Mouse (Mus musculus) CH12.LX (cell line): ENCODE measurements around the gene Pla2g2d. TPM values are rescaled to one million over a fixed set of nuclear protein-coding genes. Genes with fewer than 3 reads are reported as not detected.

Source experiments
- DNase-seq: peaks from one replicate; pipeline ENCODE4 v3.0.0-alpha.2; 2013; ENCODE audit errors: extremely low read depth
- H3K27ac ChIP-seq: 2 replicates; pipeline ENCODE4 v1.5.1; 2012; ENCODE audit warnings: low read depth, mild to moderate bottlenecking, control low read depth, moderate library complexity; ENCODE audit not compliant: insufficient read depth
- H3K27me3 ChIP-seq: replicated peaks from 2 replicates; pipeline ENCODE3; 2012; ENCODE audit warnings: inconsistent platforms
- H3K36me3 ChIP-seq, 2 experiments: replicated peaks in 1 of 2; 2 replicates each; pipeline versions ENCODE3 to v1.6.1; 2012; ENCODE audit warnings: inconsistent platforms in 1 of 2, low read length in 1 of 2, mild to moderate bottlenecking in 1 of 2, mixed read lengths in 1 of 2, moderate library complexity in 1 of 2; ENCODE audit not compliant: control insufficient read depth in 1 of 2, insufficient read depth in 1 of 2
- H3K4me1 ChIP-seq, 2 experiments: 2 replicates each; pipeline ENCODE4 v1.6.1; 2012; ENCODE audit warnings: inconsistent platforms in 1 of 2, moderate library complexity in 1 of 2; ENCODE audit not compliant: insufficient read depth in 2 of 2, control insufficient read depth in 1 of 2
- H3K4me2 ChIP-seq: 2 replicates; pipeline ENCODE4 v1.6.1; 2012; ENCODE audit warnings: low read depth, mild to moderate bottlenecking, control low read depth; ENCODE audit not compliant: poor library complexity, insufficient read depth, severe bottlenecking
- H3K4me3 ChIP-seq, 3 experiments: fragments of 150-350 bp in 1 of 3; sonication (generic) in 1 of 3; replicated peaks in 1 of 3; 2 replicates each; pipeline versions ENCODE3 to v1.5.1; 2011 to 2012; ENCODE audit warnings: low read depth in 2 of 3, low read length in 2 of 3, mild to moderate bottlenecking in 2 of 3, moderate library complexity in 2 of 3, control low read depth in 1 of 3, improper control_type of control experiment in 1 of 3, inconsistent platforms in 1 of 3, mixed read lengths in 1 of 3; ENCODE audit not compliant: poor library complexity in 1 of 3
- H3K79me2 ChIP-seq: replicated peaks from 2 replicates; pipeline ENCODE4 v1.6.1; 2012; ENCODE audit warnings: mild to moderate bottlenecking, moderate library complexity; ENCODE audit not compliant: control insufficient read depth, poor library complexity, insufficient read depth, severe bottlenecking; ENCODE audit errors: extremely low read depth
- H3K9ac ChIP-seq: 2 replicates; pipeline ENCODE4 v1.6.1; 2012; ENCODE audit warnings: low read depth, mild to moderate bottlenecking, control low read depth, moderate library complexity; ENCODE audit not compliant: insufficient read depth
- H3K9me3 ChIP-seq: replicated peaks from 2 replicates; pipeline ENCODE3; 2012; ENCODE audit warnings: low read length, inconsistent platforms, mixed read lengths
- CHD1 ChIP-seq: IDR thresholded peaks from 2 replicates; pipeline ENCODE4 v1.6.1; 2012; ENCODE audit warnings: low read depth, low read length, improper control_type of control experiment, inconsistent platforms
- CTCF ChIP-seq, 2 experiments: IDR thresholded peaks in 1 of 2; conservative IDR thresholded peaks in 1 of 2; 2 replicates each; pipeline ENCODE4 v1.5.1; 2011 to 2012; ENCODE audit warnings: low read depth in 2 of 2, low read length in 2 of 2, improper control_type of control experiment in 1 of 2, inconsistent platforms in 1 of 2, mild to moderate bottlenecking in 1 of 2, moderate library complexity in 1 of 2
- ELF1 ChIP-seq: IDR thresholded peaks from 2 replicates; pipeline ENCODE4 v1.6.1; 2014; ENCODE audit warnings: low read depth, mild to moderate bottlenecking, inconsistent platforms, low read length, improper control_type of control experiment
- IRF4 ChIP-seq: IDR thresholded peaks from 2 replicates; pipeline ENCODE4 v1.6.1; 2014; ENCODE audit warnings: low read depth, mild to moderate bottlenecking, inconsistent platforms, low read length, improper control_type of control experiment
- MAFK ChIP-seq: IDR thresholded peaks from 2 replicates; pipeline ENCODE4 v1.6.1; 2011; ENCODE audit warnings: low read length, improper control_type of control experiment; ENCODE audit not compliant: insufficient replicate concordance
- MEF2A ChIP-seq: IDR thresholded peaks from 2 replicates; pipeline ENCODE4 v1.6.1; 2014; ENCODE audit warnings: low read depth, mild to moderate bottlenecking, inconsistent platforms, low read length, improper control_type of control experiment, borderline replicate concordance
- MXI1 ChIP-seq: IDR thresholded peaks from 2 replicates; pipeline ENCODE4 v1.6.1; 2011; ENCODE audit warnings: mild to moderate bottlenecking, low read depth, low read length, improper control_type of control experiment
- SMC3 ChIP-seq: IDR thresholded peaks from 2 replicates; pipeline ENCODE4 v1.6.1; 2011; ENCODE audit warnings: low read depth, low read length, improper control_type of control experiment
- TBP ChIP-seq: conservative IDR thresholded peaks from 2 replicates; pipeline ENCODE4 v1.6.1; 2011; ENCODE audit warnings: low read depth, low read length, improper control_type of control experiment
- ZKSCAN1 ChIP-seq: IDR thresholded peaks from 2 replicates; pipeline ENCODE4 v1.6.1; 2012; ENCODE audit warnings: low read depth, inconsistent platforms, low read length, improper control_type of control experiment, borderline replicate concordance
- ZMIZ1 ChIP-seq: IDR thresholded peaks from 2 replicates; pipeline ENCODE4 v1.6.1; 2012; ENCODE audit warnings: low read depth, mild to moderate bottlenecking, inconsistent platforms, low read length, improper control_type of control experiment
- dilution Hi-C: fragments of 300-500 bp; cut with MboI; formaldehyde crosslinking; loops from 2 replicates; pipeline ENCODE4 v1.14.3; 2020; ENCODE audit warnings: low sequenced_read_pairs; ENCODE audit not compliant: extremely low pct_unique_long_range_greater_than_20kb, extremely low pct_ligation_motif_present
- in situ Hi-C: fragments of 300-500 bp; cut with MboI; formaldehyde crosslinking; loops from 3 replicates; pipeline ENCODE4 v1.14.3; 2019; ENCODE audit warnings: low sequenced_read_pairs, low pct_ligation_motif_present, low pct_unique_long_range_greater_than_20kb, mixed read lengths
- polyA plus RNA-seq: library from polyadenylated mRNA; unstranded; fragments of >175 nt; gene quantifications from 2 replicates; pipeline ENCODE4 v1.2.1, GENCODE M21; 2012; ENCODE audit warnings: low read depth; ENCODE audit not compliant: insufficient read length
- total RNA-seq, 2 experiments: library from RNA; depleted of rRNA; stranded (reverse); fragments of 300-350 nt in 1 of 2; fragments of >200 nt in 1 of 2; gene quantifications; 2 replicates each; pipeline ENCODE4 v1.2.3; 2012 to 2014

Pla2g2d gene
- total and polyA plus RNA-seq, 3 experiments: not detected

DNA sequence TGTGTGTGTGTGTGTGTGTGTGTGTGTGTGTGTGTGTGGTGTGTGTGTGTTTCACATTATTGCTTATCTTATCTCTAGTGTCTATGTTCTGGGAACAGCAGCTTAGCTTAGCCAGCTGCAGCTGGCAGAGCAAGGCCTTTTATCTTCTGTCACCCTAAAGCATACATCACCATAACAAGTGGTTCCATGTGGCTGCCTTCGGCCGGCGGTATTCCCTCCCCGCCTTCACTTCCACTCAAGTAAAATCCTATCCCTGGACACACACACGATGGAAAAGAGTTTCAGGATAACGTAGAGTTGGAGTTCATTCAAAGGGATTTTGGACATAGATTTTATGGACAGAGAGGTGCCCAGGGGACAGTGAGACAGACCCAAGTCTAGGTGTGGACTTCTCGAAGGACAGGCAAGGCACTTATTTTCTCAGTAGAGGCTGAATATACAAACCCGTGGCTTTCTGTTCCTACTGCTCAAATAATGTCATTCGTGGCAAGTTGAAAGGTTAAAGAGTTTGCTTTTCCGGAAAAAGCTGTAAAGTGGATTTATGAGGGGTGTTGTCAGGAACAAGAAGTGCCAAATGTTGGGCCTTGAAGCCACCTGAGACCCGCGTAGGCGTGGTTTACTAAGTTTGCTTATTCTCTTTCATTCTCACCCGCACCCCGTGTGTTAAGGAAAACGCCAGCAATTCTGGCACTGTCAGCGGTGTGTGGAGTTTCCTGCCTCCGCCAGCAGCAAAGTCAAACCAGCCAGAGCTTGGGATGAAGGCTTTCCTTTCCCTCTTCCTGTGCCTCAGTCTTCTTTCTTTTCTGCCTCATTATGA, 50.4 kb downstream of the Pla2g2d start:
- H3K9me3 ChIP-seq: peaks cover 20% of the 10 kb centered on the region
- in situ Hi-C loops: no loop called here
- no peak for DNase-seq
- peaks cover 50% of the 10 kb centered on the region for H3K27me3 ChIP-seq
- TF ChIP-seq MAFK: no peak
- no peak for TF ChIP-seq ZMIZ1
- no peak for TF ChIP-seq ZKSCAN1
- no peak for TF ChIP-seq MEF2A
- TF ChIP-seq ELF1: no peak
- no peak for TF ChIP-seq MXI1
- TF ChIP-seq SMC3: no peak
- no peak for TF ChIP-seq IRF4
- TF ChIP-seq, all 38 proteins: peak for 0
- dilution Hi-C loops: no loop called here
- Histone ChIP-seq H3K27ac (no peak overlapping the region), H3K36me3 (no peaks in the 10 kb centered on the region), H3K4me1 (no peaks in the 10 kb centered on the region), H3K4me2 (no peak overlapping the region), H3K79me2 (no peaks in the 10 kb centered on the region), H3K4me3 (no peak overlapping the region), H3K9ac (no peak overlapping the region)

GRCm38 (mm10) chr4:138827147-138827546, 51.6 kb downstream of the Pla2g2d start:
- Histone ChIP-seq H3K79me2 (no peaks in the 10 kb centered on the region), H3K9ac (no peak overlapping the region), H3K4me2 (no peak overlapping the region), H3K27me3 (peaks cover 61% of the 10 kb centered on the region), H3K4me1 (no peaks in the 10 kb centered on the region), H3K9me3 (peaks cover 17% of the 10 kb centered on the region), H3K27ac (no peak overlapping the region), H3K36me3 (no peaks in the 10 kb centered on the region), H3K4me3 (no peak overlapping the region)
- no peak for TF ChIP-seq CTCF (conservative IDR thresholded peaks at IDR 0.05 in 1 of 2, IDR thresholded peaks at IDR 0.05 in 1 of 2; ENCODE audit: low read depth in 2 of 2, low read length in 2 of 2)
- TF ChIP-seq CHD1: no peak
- TF ChIP-seq ZKSCAN1: no peak
- no peak for TF ChIP-seq TBP
- no peak for DNase-seq
- dilution Hi-C loops (no loop called here), in situ Hi-C loops (no loop called here)

Other genes starting within 250 kb of the Pla2g2d start
- gene Vwa5b1, start 139.9 kb upstream of the Pla2g2d start, total RNA-seq (2012; rRNA removed): not detected in 2 replicates
- gene Vwa5b1, start 139.9 kb upstream of the Pla2g2d start, total RNA-seq (2014; rRNA removed): not detected in 2 replicates
- gene Vwa5b1, start 139.9 kb upstream of the Pla2g2d start, polyA plus RNA-seq: not detected in 2 replicates
- gene Pla2g2c, start 50.9 kb upstream of the Pla2g2d start, total RNA-seq (2012; rRNA removed): not detected in 2 replicates
- gene Pla2g2c, start 50.9 kb upstream of the Pla2g2d start, total RNA-seq (2014; rRNA removed): not detected in 2 replicates
- not detected in 2 replicates for gene Pla2g2c, start 50.9 kb upstream of the Pla2g2d start, polyA plus RNA-seq
- gene Ubxn10, start 38.6 kb upstream of the Pla2g2d start, total RNA-seq (2012; rRNA removed): not detected in 2 replicates
- gene Ubxn10, start 38.6 kb upstream of the Pla2g2d start, total RNA-seq (2014; rRNA removed): not detected in 2 replicates
- gene Ubxn10, start 38.6 kb upstream of the Pla2g2d start, polyA plus RNA-seq: not detected in 2 replicates
- gene Pla2g2f, start 18.1 kb upstream of the Pla2g2d start, total RNA-seq (2012; rRNA removed): not detected in 2 replicates
- gene Pla2g2f, start 18.1 kb upstream of the Pla2g2d start, total RNA-seq (2014; rRNA removed): not detected in 2 replicates
- gene Pla2g2f, start 18.1 kb upstream of the Pla2g2d start, polyA plus RNA-seq: not detected in 2 replicates
- gene Pla2g5, start 87.7 kb downstream of the Pla2g2d start, total RNA-seq (2012; rRNA removed): 0.29 and 0.68 TPM in 2 replicates
- not detected in 2 replicates for gene Pla2g5, start 87.7 kb downstream of the Pla2g2d start, total RNA-seq (2014; rRNA removed)
- gene Pla2g5, start 87.7 kb downstream of the Pla2g2d start, polyA plus RNA-seq: 0.25 and 0.53 TPM in 2 replicates
- gene Gm13030, start 98.2 kb downstream of the Pla2g2d start, total RNA-seq (2012; rRNA removed): not detected in 2 replicates
- gene Gm13030, start 98.2 kb downstream of the Pla2g2d start, total RNA-seq (2014; rRNA removed): not detected in 2 replicates
- gene Gm13030, start 98.2 kb downstream of the Pla2g2d start, polyA plus RNA-seq: not detected in 2 replicates
- gene Pla2g2e, start 102.2 kb downstream of the Pla2g2d start, total RNA-seq (2012; rRNA removed): 0.30 and 0.50 TPM in 2 replicates
- not detected in 2 replicates for gene Pla2g2e, start 102.2 kb downstream of the Pla2g2d start, total RNA-seq (2014; rRNA removed)
- not detected in 2 replicates for gene Pla2g2e, start 102.2 kb downstream of the Pla2g2d start, polyA plus RNA-seq
- 5.5 and 6.3 TPM in 2 replicates for gene Otud3, start 138.2 kb downstream of the Pla2g2d start, total RNA-seq (2012; rRNA removed)
- gene Otud3, start 138.2 kb downstream of the Pla2g2d start, total RNA-seq (2014; rRNA removed): 2.8 and 3.2 TPM in 2 replicates
- 5.4 TPM in 2 replicates for gene Otud3, start 138.2 kb downstream of the Pla2g2d start, polyA plus RNA-seq
- gene Rnf186, start 191.4 kb downstream of the Pla2g2d start, total RNA-seq (2012; rRNA removed): not detected in 2 replicates
- gene Rnf186, start 191.4 kb downstream of the Pla2g2d start, total RNA-seq (2014; rRNA removed): not detected in 2 replicates
- not detected in 2 replicates for gene Rnf186, start 191.4 kb downstream of the Pla2g2d start, polyA plus RNA-seq
- 22.2 and 23.2 TPM in 2 replicates for gene Tmco4, start 197.2 kb downstream of the Pla2g2d start, total RNA-seq (2012; rRNA removed)
- gene Tmco4, start 197.2 kb downstream of the Pla2g2d start, total RNA-seq (2014; rRNA removed): 16.1 and 20.3 TPM in 2 replicates
- gene Tmco4, start 197.2 kb downstream of the Pla2g2d start, polyA plus RNA-seq: 19.2 and 21.7 TPM in 2 replicates